Mouse (Mus musculus): ENCODE measurements at regions not wholly inside any gene's neighbourhood (a gene's known extent, or its start where the extent isn't known, plus 50 kb on each side); places are given as distances from the start of the nearest gene placed in this dataset.
A peak's percentile ranks its signal among the peaks of the same experiment; 100 is the strongest.

DNA sequence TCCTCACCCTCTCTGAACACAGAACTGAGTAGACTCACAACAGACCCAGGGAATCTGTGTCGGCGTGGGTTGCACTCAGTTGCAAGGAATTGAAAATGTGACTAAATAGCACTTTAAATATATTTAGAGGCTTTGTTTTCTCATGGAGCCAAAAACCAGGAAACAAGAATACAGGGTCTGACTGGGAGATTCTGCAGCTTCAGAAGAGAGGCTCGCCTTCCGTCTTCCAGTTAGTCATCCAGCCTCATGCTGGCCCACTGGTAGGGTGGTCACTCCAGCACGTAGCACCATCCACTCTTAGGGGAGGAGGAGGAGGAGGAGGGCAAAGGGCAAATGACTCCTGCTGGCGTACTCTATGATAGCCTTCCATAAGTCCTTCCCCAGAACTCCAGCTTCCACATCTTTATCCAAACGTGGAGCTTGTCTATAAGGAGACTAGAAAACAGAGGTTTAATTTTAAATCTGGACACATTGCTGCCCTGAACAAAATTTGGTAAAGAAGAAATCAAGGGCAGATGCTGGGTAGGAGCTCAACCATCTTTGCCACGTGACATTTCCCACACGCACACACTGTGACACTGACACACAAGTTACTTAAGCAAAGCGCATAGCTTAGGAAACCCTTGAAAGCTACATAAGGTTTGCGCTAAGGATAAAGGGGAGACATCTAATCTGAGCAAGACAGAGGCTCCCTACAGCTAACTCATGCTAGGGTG lies 60.8 kb downstream of the Mis18a start:
- DNase-seq, result no peak

DNA sequence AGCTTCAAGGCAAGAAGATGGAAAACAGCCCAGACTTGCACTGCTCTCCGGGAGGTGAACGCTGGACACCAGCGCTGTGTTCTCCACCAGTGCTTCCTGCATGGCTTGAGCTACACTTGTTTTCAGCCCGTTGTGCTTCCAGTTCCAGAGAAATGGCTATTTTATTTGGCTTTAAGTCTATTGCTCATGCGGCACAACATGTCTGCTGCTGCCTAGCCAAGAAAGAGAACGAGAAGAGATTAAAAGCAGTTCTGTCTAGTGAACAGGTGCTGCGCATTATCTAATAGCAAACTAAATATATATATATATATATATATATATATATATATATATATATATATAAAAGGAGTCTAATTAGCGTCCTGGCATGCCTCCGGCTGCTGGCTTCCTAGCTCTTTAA lies 63.1 kb downstream of the Mis18a start:
- DNase-seq, result no peak

DNA sequence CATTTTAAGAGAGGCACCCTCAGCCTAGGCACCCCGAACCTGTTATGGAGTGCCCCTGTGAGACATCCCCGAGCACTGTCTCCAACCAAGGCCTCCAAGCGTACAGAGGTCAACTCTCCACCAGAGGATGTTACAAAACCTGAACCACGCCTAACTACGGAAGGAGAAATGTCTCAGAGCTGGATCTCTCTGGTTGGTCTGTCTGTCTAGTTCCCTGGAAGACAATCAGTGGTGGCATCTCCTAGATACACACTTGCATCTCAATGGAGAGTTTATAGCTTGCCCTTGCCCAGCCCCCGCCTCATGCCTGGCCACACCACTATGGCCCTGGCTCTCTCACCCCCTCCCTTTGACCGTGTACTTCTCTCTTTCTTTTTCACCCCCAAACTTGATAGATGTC lies 69.2 kb downstream of the Mis18a start:
- DNase-seq, result no peak

DNA sequence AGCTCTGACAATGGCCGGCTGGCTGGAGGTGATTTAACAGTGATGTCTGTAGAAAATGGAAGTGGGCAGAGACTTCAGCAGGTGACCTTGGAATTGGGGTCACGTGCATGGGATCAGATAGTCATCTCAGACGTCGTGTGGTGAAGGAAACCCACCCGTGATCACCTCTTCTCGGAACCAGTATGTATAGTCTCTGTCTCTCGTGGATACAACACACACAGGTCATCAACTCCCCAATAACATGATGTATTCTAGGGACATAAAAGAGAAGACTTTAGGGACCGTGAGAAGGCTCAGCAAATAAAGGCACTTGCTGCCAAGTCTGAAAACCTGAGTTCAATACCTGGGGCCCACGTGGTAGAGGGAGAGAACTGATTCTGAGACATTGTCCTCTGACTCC lies 70.2 kb downstream of the Mis18a start:
- no peak for DNase-seq

DNA sequence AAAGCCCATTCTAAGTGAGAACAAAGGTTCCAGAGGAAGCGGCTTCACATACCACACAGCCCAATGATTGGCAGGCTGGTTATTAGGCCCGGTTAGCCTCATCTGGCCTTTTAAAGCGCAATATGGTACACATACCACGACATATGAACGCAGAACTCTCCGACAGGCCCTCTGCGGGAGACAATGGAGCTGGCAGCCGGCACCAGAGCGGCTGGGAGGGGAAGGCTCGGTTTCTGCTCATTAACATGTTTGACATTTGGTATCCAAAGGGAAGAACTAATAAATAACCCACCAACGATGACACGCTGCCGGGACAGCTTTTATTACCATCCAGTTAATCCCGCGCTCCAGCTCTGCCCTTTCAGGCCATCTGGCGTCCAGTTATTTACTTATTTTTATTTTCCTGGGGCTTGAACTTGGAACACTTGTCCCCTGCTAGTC lies 70.6 kb downstream of the Mis18a start:
- no peak for DNase-seq

DNA sequence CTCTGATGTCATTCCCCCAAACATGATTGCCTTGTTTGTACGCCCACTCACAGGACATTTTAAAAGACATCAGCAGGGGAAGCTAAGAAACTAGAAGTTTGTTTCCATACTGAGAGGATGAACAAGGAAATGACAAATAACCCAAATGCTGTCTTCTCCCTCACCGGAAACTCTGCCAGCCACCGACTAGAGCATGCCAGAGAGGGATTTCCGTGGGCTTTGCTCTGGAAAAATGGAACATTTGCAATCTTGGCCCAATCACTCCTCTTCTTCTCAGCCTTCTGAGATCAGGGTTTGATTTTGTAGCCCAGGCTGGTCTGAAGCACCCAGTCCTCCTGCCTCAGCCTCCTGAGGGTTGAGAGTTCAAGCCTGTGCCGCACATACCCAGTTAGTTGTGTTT lies 72.4 kb downstream of the Mis18a start:
- DNase-seq, result no peak

DNA sequence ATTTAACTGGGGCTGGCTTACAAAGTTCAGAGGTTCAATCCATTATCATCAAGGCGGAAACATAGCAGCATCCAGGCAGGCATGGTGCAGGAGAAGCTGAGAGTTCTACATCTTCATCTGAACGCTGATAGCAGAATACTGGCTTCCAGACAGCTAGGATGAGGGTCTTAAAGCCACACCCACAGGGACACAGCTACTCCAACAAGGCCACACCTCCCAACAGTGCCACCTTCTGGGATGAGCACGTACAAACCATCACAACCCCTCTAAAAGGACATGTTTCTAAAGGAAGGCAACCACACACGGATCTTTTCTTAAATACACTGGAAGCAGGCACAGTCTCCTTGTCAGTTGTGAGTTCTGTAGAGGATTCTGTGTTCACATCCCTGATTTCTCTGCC lies 74.4 kb downstream of the Mis18a start:
- DNase-seq, result no peak

DNA sequence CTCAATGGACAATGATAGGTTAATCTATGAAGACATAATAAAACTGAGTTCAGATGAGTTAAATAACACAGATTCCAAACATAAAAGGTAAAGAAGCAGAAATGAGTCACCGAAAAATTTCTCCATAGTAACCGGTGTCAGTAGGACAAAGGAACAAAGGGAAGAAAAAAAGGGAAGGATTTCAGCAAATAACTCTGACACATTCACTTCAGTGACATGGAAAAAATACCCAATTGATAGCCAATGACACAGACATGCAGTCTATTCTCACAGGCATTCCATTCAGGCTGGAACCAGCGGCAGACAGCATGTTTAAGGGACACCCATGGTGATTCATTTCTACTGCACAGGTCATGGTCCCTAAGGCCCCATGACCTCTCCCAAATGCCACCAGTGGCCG lies 79.0 kb downstream of the Mis18a start:
- DNase-seq, result no peak

DNA sequence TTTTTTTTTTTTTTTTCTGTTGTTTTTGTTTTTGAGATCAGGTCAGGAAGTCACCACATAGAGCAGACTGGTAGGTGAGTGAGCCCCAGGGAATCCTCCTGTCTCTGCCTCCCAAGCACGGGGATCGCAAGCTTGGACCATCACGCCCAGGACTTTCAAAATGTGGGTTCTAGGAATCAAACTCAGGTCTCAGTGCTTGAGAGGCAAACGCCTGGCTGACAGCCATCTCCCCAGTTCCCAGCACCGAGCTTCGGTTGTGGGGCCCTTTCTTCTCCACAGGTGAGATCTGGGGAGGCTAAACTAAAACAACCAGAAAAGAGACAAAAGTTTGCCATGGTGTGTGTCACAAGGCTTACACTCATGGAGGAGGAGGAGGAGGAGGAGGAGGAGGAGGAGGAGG lies 84.5 kb downstream of the Mis18a start:
- DNase-seq, result no peak

DNA sequence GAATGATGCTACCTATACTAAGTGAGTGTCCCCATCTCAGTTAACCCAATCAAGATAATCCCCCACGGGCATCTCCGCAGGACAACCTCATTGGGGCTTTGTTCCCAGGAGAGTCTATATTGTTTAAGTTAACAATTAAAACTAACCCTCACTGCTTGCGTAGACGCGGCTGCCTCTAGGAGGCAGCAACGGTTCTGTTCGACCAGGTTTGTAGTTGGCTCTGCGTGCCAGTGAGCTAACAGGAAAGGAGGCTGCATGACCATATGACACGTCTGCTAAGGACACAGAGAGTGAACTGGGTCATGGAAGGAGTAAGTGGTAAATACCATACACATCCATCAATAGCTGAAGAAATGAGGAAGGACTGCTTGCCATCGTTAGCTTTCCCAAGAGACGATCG lies 92.0 kb downstream of the Mis18a start:
- DNase-seq, result no peak

DNA sequence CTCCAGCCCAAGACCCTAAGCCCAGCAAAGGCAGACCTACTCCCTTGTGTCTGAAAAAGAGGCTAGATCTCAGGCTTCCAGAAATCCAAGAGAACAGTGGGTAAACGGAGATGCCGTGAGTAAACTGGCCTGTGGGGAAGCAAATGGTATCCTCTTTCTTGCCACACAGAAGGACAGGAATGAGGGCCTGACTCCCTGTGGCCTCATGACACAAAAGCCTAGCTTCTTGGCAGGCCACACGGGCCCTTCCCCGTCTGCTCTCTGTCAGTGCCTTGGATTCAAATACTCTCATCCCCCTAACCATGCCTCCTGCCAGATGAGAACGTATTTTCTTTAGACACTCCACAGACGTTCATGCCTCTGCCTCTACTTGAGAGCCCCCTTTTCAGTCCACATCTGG lies 97.2 kb downstream of the Mis18a start:
- DNase-seq, result peak; percentile 11

DNA sequence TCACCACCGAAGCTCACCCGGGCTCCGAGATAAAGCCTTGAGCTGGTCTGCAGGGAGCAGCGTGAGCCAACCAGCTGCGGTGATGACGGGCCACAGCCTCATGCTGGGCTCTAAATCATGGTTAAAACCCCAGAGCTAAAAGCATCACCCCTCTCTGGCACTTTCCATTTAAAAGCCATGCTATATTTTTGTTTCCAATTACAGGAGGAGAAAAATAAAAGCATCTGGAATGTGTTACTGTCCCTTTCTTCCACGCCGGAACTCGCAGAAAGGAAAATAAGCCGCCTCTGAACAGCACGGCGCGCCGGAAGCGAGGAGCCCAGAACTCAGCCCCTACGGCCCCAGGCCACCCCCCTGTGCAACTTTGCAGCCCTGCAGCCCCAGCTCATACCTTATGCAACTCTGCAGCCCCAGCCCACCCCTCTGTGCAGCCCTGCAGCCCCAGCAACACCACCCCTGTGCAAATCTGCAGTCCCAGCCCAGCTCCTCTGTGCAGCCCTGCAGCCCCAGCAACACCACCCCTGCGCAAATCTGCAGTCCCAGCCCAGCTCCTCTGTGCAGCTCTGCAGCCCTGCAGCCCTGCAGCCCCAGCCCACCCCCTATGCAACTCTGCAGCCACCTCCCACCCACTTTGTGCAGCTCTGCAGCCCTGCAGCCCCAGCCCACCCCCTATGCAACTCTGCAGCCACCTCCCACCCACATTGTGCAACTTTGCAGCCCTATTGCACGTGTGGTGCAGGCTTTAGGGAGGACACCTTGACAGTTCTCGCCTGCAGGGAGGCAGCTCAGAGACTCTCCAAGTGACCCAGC lies 97.9 kb downstream of the Mis18a start:
- DNase-seq, result peak; percentile 36

DNA sequence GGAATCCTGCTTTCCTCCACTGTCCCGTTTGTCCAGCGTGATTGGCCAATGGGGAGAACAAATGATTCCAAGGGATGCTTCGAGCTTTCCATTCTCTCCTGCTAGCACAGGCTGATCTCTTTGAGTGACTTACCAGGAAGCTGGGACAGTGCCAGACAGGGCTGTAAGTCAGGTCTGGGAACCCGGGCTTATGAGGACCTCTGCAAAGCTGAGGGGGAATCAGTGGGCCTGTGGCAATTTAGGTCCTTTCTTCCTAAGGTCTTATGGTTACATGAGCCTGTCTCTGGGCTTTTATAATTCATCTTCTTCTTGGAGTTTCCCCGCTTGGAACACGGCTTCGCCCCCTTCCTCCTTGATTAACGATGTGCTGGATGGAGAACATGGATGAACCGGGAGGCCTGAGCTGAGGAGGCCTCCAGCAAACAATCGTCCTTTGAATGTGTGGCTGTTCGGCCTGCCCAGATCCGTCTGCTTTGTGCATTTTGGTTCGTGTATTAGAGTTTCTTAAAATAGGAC lies 98.5 kb downstream of the Mis18a start:
- DNase-seq, result peak; percentile 34

DNA sequence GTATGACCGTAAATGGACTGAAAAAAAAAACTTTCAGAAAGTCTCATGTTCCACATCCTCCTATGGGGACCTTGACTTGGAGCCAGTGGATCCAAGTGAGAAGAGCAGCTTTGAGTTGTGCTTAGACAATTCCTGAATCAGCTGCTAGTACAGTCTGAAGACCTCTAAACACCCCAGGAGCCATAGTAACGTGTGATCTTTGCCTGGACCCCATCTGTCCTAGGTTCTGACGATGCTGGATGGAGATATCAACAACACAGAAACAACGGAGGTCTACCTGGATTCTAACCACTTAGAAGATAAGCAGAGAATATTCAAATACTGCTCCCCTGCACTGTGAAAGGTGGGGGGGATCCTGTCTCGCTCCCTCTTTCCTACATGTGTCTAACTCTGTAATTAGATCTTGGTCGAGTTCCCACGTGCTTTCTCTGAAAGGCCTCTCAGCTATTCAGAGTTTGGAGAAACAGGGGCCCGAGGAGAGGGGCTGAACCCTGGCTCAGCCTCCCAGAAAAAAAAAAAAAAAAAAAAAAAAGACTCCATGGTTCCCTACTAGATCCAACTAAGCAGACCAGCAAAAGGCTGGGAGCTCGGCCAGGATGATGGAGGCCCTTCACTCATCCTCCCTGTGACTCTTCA lies 101.1 kb downstream of the Mis18a start:
- no peak for DNase-seq

DNA sequence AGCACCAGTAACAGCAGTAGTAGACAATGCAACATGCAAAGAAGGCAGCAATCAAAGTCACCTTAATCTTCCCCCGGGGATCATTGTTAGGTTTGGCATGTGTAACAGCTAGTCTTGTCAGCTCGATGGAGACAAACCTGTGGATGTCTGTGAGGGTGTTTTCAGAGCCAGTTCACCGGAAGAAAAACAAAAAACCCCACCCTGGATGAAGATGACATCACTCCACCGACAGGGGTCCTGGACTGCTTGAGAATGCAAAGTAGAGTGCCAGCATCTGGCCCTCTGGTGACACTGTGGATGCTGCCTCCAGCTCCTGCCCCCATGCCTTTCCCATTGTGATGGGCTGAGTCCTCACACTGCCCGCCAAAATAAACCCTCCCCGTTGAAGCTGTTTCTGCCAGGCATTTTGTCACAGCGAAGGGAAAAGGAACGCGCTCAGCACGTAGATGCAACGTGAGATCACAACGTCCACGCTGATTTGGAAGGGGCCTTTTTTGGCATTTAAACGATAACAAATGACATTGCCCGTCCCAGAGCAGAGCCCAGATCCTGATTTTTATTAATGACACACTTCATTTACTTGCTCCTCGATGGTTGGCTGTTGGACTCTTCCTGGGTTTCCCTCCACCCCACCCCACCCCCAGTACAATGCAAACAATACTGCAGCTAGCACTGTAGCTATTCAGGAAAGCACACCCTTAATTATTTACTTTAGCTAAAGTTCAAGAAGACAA lies 101.7 kb downstream of the Mis18a start:
- DNase-seq, result no peak

DNA sequence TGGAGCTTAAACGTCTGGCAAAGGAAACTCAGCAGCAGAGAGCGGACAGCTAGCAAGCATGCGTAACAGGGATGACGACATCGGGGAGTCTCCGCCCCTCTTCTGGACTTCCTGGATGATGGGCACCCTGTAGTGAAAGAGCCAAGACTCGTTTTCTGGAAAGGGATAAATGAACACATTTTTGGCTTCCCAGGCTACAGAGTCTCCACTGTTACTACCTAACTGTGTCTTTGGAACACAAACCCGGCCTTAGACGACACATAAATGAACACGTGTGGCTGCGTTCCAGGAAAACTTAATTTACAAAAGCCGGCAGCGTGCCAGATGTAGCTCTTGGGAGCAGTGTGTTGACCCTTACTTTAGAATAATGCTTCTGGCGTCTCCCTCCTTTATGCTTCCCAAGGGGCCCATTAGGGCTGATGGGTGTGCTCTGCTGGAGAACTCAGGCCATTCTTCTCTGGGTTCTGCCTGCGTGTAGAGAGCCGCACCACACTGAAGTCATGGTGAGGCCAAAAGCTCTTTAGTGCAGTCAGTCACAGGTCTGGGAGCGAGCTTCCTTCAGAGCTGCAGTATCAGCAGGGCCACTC lies 103.1 kb downstream of the Mis18a start:
- peak; percentile 66 for DNase-seq

DNA sequence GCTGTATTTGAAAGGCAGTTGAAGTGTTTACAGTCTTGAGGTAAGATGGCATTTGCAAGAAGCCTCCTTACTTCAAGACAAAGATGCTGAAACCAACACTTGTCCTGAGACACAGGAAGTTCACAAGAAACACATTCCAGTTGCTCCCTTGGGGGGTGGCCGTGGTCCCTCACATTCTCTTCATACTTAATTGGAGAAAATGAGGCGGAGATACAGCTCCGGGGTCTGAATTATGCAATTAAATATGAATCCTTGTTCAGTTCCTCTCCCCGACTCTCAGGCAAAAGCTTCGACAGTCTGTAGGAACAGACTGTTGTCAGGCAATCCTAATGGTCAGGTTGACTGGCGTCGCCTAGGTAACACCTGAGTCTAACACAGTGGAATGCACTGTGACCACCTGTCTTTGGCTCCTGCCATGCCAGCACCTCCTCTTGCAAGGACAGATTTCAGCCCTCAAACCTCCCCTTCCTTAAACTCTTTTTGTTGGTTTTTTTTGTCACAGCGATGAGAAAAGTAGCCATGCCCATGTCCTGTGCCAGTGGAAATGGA lies 104.5 kb downstream of the Mis18a start:
- DNase-seq, result no peak

DNA sequence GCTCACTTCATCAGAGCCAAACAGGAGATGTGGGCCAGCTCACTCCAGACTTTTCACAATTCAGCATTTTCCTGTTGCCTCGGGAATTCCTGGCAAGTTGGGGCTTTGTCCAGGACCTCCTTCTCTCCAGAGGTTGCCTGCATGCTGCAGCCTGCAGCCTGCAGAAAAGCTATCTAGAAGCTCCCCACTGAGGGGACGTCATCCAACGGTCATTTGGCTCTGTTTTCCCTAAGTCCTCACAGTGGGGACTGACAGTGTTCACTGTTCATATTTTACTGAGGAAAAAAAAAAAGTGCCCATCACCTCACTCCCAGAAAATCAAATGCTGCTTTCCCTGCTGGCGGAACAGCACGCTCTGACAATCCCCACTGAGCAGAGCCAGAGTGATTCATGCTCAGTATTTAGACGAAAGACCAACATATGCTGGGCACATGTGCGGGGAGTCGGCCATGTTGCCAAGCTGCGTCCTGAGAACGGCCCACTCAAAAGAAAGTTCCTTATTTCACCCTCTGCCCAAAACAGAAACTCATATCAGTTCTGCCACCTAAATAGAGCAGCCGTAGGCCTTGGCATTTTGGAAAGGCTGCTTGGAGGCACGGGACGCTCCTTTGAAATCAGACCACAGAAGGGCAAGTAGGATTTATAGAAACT lies 105.3 kb downstream of the Mis18a start:
- DNase-seq, result no peak

DNA sequence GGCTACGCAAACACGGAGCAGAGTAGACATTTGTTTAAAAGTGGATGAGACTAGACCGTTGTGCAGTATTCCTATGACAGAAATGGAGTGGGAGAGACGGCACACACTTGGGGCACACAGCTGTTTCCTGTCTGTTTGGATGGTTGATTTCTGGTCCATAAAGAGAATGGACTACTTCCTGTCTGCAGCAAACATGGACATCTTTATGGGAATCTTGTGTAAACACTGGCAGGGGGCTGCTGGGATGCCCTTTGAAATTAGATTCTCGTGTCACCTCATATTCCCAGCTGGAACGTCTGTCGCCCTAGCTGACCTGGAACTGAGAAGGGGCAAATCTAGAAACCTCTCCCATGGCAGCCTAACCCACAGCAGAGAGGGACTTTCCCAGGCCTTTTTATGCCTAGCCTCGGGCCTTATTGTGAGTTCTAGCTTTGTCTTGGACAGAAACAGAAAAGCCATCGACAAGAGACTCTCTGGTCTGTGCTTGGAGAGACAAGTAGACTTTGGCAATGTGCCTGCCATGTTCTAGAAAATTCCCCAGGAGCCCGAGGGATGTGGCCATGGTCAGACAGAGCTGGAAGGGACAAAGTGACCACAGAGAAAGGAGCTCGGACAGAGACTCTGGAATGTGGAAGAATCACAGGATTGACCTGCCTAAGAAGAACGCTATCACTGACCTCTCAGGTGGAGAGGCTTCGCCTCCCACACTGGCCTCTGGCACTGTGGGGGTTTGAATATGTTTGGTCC lies 107.5 kb downstream of the Mis18a start:
- DNase-seq, result no peak

DNA sequence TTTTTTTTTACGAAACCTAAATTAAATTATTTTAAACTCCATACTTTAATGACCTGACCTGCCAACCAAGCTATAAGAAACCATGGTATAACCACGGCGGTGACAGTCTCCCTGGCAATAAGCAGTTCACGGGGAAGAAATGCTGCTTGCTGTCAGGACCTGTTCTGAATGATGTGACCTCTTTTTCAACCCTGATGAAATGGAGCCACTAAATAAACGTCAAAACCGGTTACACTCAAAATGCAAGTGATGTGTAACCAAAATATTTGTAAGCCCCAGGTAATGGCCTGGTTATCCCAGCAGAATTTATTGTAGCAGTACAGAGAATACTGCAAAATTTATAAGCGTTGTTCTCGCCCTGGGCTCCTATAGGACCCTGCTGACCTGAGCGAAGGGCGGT lies 111.4 kb downstream of the Mis18a start:
- no peak for DNase-seq

DNA sequence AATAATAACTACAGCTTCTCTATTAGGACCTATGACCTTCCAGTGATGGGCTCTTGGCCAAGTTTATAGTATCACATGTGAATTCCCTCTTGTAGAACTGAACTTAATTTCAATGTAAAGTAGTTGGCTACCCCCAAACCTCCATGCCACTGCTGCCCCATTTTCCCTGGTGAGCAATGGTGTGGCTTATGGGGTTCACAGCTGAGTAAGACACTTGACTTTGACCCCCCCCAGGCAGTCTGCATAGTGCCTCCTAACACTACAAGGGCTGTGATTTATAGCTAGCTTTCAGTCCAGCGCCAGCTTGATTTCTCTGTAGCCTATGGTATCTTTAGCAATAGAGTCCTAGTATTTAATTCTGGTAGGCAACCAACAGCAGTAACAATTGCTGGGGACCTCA lies 113.1 kb downstream of the Mis18a start:
- no peak for DNase-seq

Data from gastrocnemius, postnatal 10 days (tissue).